Mouse (Mus musculus) testis, postnatal 14 days (tissue): ENCODE results near the gene Runx1.

Source experiments
- DNase-seq: peaks from one replicate; pipeline ENCODE4 v3.0.0; 2021; ENCODE audit warnings: low spot score

Runx1 gene

DNA sequence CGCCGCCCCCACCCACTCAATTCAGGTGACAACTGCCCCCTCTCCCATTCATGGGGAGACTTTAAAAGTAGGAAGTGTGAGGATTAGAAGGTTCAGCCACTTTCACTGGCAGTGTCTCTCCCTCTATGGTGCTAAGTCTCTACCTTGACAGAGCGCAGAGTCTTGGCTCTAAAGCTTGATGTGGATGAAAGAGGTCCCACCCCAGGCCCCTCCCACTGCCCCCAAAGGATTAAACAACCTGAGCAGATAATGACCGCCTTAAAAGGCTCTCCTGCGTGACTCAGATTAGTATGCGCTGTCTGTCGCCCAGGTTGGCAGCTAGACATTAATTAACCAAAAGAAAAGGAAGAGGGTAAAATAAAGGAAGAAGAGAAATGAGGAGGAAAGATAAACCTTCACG, 215.5 kb downstream of the Runx1 start:
- no peak for DNase-seq

DNA sequence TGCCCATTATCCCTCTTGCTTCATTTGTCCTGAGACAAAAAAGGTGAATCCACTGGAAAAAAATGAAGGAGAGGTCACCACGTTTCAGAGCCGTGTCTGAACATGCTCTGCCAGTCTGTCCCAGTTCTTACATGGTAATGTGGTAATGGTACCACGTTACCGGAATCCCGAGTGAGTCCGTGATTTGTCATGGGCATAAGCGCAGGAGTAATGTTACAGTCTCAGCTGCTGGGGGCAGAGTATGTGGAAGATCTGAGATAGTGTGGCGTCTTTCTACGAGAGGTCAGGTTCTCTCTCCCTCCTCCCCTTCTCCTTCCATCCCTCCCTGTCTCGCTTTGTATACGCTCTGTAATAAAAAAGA, 216.3 kb downstream of the Runx1 start:
- DNase-seq: no peak

- DNase-seq: no peak
Observed at GRCm38 (mm10) chr16:92609006-92609716, 216.8 kb downstream of the Runx1 start.

- DNase-seq: no peak
Observed at GRCm38 (mm10) chr16:92608180-92608960, 217.6 kb downstream of the Runx1 start.

- DNase-seq: no peak
Observed at GRCm38 (mm10) chr16:92606491-92606965, 219.4 kb downstream of the Runx1 start.

DNA sequence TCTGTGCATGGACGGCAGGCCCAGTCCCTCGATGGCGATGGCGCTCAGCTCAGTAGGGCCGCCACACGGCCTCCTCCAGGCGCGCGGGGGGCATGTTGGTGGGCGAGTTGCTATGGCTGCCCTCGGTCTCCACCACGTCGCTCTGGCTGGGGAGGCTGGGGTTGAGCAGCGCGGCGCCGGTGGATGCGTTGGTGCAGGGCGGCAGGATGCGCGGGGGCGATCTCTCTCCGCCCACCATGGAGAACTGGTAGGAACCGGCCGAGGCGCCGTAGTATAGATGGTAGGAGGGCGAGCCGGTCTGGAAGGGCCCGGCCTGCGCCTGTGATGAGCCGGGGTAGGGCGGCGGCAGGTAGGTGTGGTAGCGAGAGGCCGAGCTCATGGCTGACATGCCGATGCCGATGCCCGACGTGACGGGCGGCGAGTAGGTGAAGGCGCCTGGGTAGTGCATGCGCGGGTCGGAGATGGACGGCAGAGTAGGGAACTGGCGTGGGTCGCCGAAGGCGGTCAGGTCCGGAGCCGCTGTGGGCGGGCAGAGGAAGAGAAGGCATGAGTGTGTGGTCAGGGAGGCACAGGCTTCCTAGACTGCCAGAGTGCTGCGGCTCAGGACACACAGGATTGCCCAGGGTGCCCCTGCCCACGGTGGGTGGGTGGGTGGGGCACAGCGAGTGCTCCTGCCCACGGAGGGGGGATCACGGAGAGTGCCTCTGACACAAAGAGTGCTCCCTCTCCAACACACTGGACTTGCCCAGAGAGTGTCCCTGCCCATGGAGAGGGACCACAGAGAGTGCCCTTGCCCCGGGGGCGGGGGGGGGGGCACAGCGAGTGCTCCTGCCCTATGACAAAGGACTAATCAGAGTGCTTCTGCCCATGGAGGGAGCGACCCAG, 220.1 kb downstream of the Runx1 start:
- DNase-seq: peak; percentile 34

DNA sequence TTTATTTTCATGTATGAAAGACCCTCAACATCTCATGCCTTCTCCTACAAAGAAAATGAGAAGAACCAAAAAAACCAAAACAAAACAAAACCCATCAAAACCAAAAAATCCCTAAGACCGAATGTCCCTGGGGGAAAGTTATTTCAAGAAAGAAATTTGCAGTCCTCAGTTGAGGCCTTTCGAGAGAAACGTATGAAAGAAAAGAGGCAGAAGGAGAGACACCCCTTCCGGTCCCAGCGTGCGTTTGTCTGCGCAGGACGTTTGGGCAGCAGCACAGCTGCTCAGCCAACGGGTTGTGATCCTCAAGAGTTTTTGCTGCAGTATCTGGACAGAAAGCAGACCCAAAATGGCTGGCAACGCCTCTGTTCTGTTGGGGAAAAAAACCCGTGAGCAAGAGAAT, 223.4 kb downstream of the Runx1 start:
- DNase-seq: no peak

GRCm38 (mm10) chr16:92601270-92601826, 224.6 kb downstream of the Runx1 start:
- no peak for DNase-seq

- DNase-seq: no peak
Observed at GRCm38 (mm10) chr16:92599451-92599850, 226.5 kb downstream of the Runx1 start.

DNA sequence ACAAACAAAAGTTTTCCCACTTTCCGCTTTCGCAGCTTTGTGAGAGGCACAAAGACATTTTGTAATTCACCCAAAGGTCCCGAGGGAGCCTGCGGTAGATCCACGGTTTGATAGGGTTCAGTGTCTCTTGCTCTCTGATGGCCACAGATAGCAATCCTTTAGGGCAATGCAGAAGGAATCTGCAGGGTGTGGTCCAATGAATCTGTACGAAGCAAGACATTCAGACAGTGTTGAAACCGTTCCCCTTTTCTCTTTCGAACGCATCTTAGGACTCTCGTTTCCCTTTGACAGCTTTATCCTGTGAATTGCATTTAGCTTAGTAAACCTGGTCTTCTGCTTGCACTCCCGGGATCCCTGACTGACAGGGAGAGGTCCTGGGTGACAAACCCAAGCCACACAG, 228.3 kb downstream of the Runx1 start:
- no peak for DNase-seq

- DNase-seq: no peak
Observed at GRCm38 (mm10) chr16:92592207-92592606, 233.7 kb downstream of the Runx1 start.

GRCm38 (mm10) chr16:92591783-92592182, 234.2 kb downstream of the Runx1 start:
- DNase-seq: no peak

GRCm38 (mm10) chr16:92587836-92588235, 238.1 kb downstream of the Runx1 start:
- no peak for DNase-seq

DNA sequence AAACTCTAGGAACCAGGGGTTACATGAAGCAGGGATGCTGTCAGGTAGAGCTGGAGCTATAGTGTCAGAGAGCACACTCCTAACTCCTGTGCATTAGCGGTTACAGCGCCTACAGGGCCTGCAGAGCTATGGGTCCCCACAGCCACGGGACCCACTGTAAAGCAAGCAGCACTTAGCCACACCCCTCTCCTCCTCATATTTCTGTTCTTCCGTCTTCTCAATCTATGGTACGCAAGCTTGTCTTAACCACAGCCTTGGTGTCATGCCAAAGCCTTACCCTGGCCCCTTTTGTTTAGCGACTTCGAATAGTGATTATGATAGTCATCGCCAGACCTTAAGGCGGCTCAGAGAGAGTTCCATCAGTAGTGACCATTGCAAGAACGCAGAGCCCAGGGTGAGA, 244.2 kb downstream of the Runx1 start:
- no peak for DNase-seq

DNA sequence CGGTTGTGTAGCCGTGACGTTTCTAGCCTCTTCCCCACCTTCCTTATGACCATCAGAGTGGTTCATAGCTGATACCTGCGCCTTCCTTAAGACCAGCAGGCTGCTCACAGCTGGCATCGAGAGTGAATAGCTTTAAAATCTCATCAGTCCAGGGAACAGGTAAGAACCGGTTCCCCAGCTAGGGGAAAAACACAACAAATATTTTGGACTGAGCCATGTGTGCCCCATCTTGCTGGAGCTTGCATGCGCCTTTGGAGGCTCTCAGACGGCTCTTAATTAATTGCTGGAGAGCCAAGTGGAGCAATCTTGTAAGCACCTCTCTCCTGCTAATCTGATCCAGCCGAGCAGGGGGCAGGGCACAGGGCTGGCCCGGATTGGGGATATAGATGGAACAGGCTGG, 245.0 kb downstream of the Runx1 start:
- DNase-seq: no peak

GRCm38 (mm10) chr16:92578915-92579653, 246.9 kb downstream of the Runx1 start:
- peak; percentile 24 for DNase-seq

DNA sequence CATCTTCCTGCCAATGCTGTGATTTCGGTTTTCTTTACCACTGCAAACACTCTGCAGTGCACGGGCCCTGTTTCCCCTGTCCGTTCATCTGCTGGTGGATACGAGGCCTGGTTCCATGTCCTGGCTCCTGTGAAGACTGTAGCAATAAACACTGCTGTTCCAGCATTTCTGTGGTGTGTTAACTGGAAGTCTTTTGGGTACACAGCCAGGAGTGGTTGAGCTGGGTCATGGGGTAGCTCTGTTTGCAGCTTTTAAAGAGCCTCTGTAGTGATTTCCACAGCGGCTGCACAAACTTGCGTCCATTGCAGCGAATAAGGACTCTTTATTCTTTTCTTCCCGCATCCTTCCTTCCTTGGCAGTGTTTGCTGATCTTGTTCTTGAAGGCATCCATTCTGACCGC, 248.6 kb downstream of the Runx1 start:
- DNase-seq: no peak

DNA sequence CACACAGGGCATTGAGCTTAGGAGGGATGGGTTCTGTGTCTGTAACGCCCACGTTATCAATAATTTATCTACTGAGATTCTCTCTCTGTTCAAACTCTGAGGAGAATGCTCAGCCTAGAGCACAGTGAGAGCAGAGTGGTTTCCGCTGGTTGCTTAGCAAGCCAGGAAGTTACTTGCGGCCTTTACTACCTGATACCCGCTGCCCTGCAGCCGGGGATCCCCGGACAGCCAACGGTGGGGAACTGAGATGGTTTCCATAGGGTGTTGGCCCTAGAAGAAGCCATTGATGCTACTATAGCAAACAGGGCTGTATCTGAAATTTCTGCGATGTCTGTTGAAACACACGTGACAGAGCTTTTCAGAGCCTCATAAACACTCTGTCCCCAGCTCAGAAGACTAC, 250.2 kb downstream of the Runx1 start:
- no peak for DNase-seq

DNA sequence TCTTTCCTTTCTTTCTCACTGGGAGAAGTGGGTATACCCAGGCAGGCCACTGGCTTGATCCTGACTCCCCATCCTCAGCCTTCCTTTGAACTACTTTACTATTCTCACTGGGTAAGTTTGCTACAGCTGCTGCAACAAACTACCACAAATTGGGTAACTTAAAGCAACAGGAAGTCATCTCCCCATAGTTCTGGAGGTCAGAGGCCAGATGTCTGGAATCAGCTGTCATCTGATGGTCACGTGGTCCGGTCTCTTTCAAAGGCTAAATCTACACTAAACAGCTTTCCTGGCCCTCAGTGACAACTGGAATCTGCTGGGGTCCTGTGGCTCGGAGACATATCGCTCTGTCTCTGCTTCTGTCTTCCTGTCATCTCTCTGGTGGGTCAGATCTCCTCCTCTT, 252.8 kb downstream of the Runx1 start:
- DNase-seq: no peak

- DNase-seq: peak; percentile 74
Observed at GRCm38 (mm10) chr16:92571246-92571645, 254.7 kb downstream of the Runx1 start.

DNA sequence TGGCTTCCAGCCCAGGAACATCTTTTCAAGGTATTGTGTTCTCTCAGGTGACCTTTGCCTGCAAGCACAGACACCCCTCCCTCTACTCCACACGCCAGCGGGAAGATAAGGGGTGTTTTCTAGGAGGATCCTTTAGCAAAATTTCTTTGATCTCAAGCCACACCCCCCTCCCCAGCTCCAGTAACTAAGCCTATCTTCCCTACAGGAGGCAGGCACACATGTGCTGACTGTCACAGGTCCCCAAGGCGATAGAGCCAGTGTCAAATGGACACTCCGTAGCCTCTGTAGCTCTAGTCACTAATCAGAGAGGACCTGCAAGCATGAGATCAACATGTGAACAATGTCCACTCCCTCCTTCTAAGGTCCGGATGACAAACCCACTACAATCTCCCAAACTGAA, 259.8 kb downstream of the Runx1 start:
- DNase-seq: no peak

DNA sequence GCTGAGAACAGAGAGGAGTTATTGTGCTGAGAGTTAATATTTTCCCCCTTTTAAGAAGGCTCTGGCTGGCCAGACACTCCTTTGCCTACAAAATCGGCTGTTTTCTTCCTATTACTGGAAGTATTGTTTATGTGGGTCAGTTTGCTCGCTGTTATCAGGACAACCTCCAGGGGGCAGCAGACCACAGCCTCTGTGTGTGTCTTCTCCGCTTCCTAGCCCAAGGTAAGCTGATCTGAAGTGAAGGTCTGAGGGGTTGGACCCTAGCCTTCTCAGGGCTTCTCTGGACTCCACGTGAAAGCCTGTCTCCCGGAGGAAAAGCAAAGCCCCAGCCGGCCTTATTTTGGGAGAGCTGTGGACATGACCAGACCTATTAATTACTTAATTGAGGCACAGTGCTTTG, 260.2 kb downstream of the Runx1 start:
- peak; percentile 57 for DNase-seq
